Mouse (Mus musculus) urinary bladder, adult 2 months (tissue): ENCODE measurements around the gene Gyg. TPM values are rescaled to one million over a fixed set of nuclear protein-coding genes. Genes with fewer than 3 reads are reported as not detected.
A peak's percentile ranks its signal among the peaks of the same experiment; 100 is the strongest.

Source experiments
- DNase-seq: peaks from one replicate; pipeline ENCODE4 v3.0.0; 2022; ENCODE audit warnings: low spot score
- polyA plus RNA-seq: library from polyadenylated mRNA; depleted of rRNA; stranded (reverse); fragments of >200 nt; gene quantifications from 2 replicates; pipeline ENCODE4 v1.2.3, GENCODE M21; 2012; rRNA removed

Gene Gyg
- 45.2 and 52.0 TPM in 2 replicates for polyA plus RNA-seq

DNA sequence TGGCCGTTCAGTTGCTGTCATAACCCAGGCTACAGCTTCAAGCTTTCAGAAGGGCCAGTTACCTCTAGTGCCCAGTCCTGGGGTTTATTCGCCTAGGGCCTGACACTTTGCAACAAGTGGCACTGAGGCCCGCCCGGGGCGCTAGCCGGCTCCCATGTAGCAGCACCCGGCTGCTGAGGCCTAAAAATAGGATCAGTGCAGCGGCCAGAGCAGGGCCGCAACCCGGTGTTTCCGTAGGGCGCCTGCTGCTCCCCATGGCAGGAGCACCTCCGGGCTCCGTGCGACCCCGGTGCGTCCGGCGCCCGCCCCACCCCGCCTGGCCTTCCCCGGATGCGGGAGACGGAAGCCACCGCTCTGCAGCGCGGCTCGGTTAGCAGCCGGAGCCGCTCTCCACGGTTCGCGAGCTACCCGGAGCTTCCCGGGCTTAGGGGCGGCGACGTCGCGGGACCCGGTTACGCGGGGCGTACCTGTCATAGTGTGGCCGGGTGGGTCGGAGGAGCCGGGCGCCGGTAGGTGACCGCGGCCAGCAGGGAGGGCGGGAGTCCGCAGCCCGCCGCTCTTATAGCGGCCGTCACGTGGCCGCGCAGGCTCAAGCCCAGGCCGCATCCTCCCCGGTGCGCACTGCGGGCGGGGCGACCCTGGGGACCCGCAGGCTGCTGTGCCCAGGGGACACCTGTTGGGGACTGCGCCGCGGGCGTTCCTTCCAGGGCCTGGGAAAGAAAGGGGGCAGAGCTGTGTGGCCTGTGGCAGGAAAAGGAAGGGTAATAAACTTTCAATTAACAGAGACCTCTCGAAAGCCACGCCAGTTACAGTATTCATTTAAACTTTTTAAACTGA, at the start of gene Gyg:
Gyg (minus strand) TSS at position 787 of the 837 bp plus-strand sequence.
- peak; percentile 64 for DNase-seq

DNA sequence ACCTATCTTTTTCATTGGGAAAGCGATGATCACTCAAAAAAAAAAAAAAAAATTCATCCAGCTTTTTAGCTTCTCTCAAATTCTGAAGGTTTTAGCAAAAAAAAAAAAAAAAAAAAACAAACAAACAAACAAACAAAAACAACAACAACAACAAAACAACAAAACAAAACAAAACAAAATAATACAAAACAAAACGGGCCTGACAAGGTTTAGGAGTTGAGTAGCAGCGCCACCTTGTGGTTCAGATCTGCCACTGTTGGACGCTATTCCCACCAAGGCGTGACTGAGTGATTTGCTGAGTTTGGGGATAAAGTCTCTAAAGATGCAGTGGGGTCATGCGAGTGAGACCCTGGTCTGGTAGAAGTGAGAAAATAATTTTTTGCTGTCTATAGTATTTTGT, 43.8 kb upstream of the Gyg start:
- no peak for DNase-seq

DNA sequence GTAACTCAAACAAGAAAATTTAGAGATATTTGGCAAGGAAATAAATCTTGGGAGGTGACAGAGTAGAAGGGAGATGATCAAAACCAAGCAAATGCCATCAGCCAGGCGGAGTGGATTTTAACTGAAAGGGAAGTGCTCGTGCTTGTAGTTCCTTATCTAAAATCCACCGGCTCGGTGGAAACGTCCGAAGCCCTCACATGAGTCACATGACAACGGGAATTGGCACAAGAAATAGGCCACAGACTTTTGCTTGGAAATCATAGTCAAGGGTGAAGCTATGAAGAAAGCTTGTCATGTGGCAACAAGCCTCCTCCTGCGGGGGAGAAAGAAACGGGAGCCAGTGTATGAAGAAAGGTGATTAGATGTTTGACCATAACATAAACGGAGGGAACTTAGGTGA, 42.8 kb upstream of the Gyg start:
- DNase-seq = no peak

DNA sequence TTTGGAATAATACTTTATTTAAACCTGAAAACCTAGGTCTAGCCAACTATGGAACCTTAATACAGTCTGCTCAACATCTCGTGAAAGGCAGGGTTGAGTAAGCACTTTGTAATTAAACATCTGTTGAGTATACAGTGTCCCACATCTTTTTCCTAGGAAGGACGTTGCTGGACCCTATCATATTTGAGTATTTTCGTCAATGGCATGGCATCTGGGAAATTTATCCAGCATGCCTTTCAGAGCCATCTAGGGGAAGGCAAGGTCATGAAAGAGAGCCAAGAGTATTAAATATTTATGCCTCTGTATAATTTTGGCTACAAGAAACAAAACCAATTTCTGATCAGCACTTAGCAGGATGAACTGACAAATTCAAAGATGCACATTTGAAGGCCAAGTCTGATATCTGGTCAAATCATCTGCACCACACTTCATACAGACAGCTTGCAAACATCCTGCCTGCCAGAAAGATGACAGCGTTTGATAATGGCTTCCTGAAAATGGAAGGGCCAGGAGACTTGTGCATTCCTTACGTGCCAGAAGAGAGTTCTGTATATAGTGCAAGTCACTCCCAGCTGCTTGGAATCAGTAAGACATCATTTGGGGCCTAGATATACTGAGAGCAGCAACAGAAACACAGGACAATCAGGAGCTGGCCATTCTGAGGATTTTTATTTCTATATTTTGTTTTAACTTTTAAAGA, 34.0 kb upstream of the Gyg start:
- DNase-seq = no peak

DNA sequence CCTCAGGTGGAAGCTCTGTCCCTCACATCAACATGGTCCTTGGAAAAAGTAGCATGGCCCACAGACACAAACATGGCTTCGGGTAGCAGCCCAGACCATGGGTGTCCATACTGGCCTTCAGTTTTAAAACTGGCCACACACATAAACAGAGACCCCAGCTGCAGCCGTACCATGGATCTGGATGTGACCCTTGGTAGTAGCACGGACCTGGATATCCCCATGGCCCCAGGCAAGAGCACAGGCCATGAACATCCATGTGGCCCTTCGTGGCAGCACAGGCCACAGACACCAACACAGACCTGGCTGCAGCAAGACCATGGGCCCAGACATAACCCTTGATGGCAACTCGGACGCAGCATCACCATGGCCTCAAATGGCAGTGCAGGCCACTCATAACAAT, 17.3 kb upstream of the Gyg start:
- no peak for DNase-seq

GRCm38 (mm10) chr3:20167487-20167886, 12.4 kb upstream of the Gyg start:
- no peak for DNase-seq

DNA sequence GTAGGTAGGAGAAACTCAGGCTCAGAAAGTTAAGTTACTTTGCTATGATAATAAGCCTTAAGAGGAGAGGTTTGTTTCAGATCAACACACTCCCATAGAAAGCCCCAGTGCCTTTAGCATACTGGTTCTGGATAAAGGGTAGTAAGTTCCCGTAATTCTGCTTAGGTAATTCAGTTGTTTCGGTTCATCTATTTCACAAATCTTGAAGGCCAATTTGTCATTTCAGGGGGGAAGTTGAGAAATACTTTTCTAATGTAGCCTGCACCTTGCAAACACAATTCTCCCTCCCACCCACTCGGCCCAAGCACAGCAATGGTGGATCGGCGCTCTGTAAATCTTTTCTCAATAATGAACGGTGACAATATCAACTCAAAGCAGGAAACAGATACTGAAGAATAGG, 359 bp upstream of the Gyg start:
- no peak for DNase-seq

DNA sequence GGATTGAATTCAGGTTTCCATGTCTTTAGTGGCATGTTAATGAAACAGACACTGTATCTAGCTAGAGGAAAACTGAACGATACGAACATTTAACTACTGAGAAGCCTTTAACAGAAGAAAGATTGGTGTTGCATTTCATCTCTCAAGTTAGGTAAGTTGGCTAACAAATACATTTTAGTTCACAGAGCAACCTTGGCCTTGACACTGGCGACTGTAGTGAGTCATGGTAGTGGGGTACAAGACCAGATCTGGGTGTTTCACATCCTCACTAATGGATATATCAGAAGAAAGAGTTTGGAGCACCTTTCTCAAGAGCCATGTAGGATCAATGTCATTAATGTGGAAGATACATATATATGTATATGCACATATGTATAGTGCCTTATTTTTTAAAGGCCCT, 3.5 kb downstream of the Gyg start:
- DNase-seq = no peak

DNA sequence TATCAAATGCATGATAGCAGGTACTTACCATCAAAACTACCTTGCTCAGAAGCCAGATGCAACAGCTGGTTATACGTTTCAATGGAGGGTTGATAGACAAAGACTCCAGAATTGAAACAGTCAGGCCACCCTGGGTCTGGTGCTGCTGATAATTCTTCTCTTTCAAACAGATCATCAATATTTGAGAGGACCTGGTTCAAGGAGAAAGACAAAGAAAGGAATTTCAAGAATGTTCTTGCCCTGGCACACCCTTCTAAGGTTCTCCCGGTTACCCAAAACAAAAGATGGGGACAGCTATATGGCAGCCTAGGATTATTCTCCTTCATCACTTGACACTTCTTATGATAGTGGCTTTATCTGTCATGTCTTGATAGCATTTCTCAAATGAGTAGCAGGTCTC, 4.6 kb downstream of the Gyg start:
- no peak for DNase-seq

- no peak for DNase-seq
Measured at GRCm38 (mm10) chr3:20147647-20148046, 7.5 kb downstream of the Gyg start.

- no peak for DNase-seq
Measured at GRCm38 (mm10) chr3:20146884-20147395, 8.2 kb downstream of the Gyg start.

- no peak for DNase-seq
Measured at GRCm38 (mm10) chr3:20145696-20146113, 9.4 kb downstream of the Gyg start.

DNA sequence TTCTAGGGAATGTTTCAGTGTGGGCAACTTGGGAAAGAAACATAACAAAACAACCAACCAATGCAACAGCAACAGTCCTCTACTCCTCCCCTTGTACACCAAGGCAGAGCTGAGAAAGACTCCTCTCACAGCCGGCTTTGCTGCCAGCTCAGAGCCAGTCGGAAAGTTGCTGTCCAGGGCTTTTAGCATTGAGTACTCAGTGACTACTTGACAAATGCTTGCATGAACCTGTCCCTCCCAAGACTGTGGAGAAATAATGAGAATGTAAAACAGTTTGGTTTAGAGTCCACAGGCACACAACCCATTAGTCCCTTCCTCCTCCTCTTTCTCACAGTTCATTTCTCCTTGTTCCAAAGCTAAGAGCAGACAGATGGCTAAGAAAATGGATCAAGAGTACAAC, 10.7 kb downstream of the Gyg start:
- DNase-seq = no peak

DNA sequence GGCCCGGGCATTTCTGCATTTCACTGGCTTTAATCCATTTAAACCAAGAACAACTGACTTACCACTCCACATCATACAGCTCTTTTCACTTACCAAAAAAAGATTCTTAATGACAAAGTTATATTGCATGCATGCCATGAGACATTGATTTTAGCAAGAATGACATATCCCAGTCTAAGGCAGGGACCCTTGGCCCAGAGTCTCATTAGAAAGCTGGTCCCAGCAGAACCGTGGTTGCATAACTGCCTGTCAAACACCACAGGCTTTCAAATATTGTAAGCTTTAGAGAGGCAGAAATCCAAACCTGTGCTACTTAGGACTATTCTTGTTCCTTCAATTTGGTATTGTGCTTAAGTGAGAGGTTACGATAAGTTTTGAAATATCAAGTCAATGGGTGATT, 11.4 kb downstream of the Gyg start:
- DNase-seq = no peak

- no peak for DNase-seq
Measured at GRCm38 (mm10) chr3:20142576-20142975, 12.5 kb downstream of the Gyg start.

DNA sequence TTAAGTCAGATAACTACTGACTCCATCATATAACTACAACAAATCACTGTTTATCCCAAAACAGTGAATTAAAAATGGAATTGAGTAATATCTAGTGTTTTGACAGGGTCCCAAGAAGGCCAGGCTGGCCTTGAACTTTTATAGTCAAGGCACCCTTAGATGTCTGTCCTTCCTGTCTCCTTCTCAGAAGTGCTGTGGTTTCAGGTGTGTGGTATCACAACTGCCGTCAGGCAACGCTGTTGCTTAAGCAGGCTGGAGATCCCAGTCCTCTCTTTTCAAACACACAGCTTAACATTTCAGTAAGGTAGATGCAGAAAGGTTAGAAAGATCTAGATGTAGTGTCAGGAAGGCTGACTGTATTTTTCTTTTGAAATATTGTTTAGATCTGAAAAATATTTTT, 13.0 kb downstream of the Gyg start:
- no peak for DNase-seq

GRCm38 (mm10) chr3:20141679-20142078, 13.4 kb downstream of the Gyg start:
- DNase-seq = no peak

GRCm38 (mm10) chr3:20141240-20141639, 13.9 kb downstream of the Gyg start:
- no peak for DNase-seq

DNA sequence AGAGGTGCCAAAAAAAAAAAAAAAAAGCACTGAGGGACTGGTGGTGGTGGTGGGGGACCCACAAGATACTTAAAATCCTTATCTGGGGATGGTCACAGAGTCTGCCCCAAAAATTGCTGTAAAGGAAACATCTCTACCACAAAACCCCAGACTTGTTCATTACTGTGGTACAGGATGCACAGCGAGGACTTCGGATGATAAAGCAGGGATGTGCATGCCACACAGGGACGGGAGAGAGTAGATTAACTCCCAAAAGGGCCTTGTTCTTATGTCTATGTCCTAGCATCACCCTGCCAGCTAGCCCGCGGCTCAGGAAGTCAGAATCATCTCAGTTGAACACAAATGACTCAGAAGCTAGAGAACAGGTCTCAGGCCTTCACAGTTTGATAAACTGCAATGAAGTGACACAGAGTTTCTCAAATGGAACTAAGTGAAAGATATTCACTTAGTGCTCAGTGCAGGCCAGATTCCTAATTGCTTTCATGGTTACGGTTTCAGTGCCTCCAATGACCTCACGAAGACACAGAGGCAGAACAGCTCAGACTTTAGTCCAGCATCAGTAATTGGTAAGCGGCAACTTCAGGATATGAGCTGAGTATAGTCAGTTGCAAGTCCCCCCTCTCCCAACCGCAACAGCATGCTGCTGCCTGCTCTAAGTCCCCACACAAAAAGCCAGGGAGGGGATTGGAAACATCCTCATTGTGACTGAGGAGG, 18.1 kb downstream of the Gyg start:
- no peak for DNase-seq

DNA sequence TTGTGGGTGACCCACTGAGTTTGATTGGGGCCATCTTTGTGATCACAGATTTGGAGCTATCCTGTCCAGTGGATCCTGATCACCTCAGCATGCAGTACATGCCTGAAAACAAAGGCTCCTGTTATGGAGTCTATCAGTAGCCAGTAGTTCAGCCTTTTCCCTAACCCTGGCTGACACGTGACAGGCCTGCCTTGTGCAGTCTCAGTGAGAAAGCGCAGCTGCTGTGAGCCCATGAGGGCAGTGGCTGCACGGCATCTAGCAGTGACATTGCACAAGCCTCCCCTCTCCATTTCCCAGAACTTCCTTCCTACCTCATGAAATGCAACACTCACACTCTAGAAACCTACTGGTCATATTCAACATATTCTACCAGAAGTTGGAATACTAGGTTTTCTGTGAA, 20.6 kb downstream of the Gyg start:
- DNase-seq = no peak

DNA sequence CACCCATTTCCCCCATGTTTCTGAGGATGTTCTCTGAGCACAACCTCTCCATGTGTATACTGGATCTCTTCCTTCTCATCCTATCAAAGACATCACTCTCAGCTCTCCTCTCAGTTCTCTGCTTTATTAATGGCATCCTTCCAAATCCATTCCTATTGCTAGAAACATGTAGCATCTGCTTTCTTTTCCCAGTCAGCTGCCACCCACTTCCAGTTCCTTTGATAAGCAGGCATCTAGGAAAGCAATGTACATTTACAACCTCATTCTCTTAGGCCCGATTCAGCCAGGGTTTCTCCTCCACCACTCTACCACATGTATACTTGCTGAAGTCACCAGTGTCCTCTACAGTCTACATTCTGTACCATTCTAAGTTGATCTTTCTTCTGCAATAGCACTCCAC, 21.4 kb downstream of the Gyg start:
- no peak for DNase-seq

- no peak for DNase-seq
Measured at GRCm38 (mm10) chr3:20132731-20133130, 22.4 kb downstream of the Gyg start.

- no peak for DNase-seq
Measured at GRCm38 (mm10) chr3:20131350-20131720, 23.8 kb downstream of the Gyg start.
